Mouse (Mus musculus): ENCODE results near the gene Taar7d.

- TF ChIP-seq POLR2A (IDR thresholded peaks at IDR 0.05; ENCODE audit: low read depth, low read length) (no peak), CTCF (IDR thresholded peaks at IDR 0.05; ENCODE audit: extremely low read depth, insufficient read depth, insufficient read length, insufficient replicate concordance) (no peak)
Measured at GRCm38 (mm10) chr10:24037314-24037713, 10.3 kb downstream of the Taar7d start, which contains the start of gene Taar7e.
